Mouse (Mus musculus): Measurements from ENCODE around the gene Kif6. TPM values are rescaled to one million over a fixed set of nuclear protein-coding genes. Genes with fewer than 3 reads are reported as not detected.

Kif6 gene
- polyA plus RNA-seq, 1 experiment, result 0.04 TPM

DNA sequence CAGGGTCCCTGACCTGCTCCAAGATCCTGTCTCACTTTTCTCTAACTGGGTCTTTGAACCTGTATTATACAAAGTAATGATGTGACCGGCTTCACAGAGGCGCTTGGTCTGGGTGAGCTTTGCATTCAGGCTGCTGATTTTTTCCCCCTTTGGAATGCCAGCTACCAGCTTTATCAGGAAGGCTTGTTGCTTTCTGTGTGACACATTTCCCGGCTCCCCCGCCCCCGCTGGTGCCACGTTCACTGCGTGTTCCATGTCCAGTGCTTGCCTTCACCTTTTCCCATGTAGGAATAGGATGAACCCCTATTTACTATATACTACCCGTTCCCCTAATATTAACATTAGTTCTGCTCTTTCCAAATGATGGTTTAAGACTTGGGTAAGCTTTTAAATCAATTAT is 27.4 kb downstream of the Kif6 start:
- Histone ChIP-seq H3K27me3 (ENCODE audit: control insufficient read depth, insufficient read depth, low read length) (no peaks in the 10 kb centered on the region), H3K36me3 (ENCODE audit: control insufficient read depth, insufficient read depth, low read length) (no peaks in the 10 kb centered on the region), H3K4me1 (ENCODE audit: control insufficient read depth, insufficient read depth, insufficient read length) (no peaks in the 10 kb centered on the region), H3K4me3 (ENCODE audit: extremely low read depth, insufficient read depth, insufficient read length) (no peak overlapping the region), H3K27ac (ENCODE audit: insufficient read depth, low read length) (no peak overlapping the region)
- no peak for TF ChIP-seq CTCF (IDR thresholded peaks at IDR 0.05; ENCODE audit: extremely low read depth, insufficient read depth, insufficient read length, insufficient replicate concordance)
- TF ChIP-seq POLR2A (IDR thresholded peaks at IDR 0.05; ENCODE audit: low read depth, low read length), result no peak
- no peak for DNase-seq (ENCODE audit: low read depth in 1 of 2, low spot score in 2 of 2)
- 95% methylated on average over 8 of the region's 8 CpGs for whole genome bisulfite sequencing

DNA sequence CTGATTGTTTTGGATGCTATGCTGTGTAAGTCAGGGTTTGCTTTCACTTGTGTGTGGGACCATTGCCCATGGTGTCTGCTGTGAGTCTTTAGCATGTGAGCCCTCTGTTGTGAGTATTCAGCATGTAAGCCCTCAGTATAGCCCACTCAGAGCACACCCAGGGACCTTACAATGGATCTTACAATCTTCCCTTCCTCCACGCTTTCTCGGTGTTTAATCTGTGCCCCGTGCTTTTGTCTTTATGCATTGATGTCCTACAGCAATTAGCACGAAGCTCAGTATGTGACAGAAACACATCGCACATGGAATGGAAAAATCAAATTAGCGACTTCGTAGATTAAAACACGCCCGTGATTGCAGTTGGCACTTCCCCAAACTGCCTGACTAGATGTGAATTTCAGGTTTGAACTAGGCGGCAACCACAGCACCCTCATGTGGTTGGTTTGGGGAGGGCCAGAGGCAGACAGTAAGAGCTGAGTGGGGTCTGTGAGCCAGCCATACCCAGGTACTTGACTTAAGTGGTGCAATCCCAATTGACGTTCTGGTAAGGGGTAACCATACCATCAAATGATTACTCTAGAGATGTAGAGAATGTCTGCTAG is 28.1 kb downstream of the Kif6 start:
- Histone ChIP-seq H3K27me3 (ENCODE audit: control insufficient read depth, insufficient read depth, low read length) (no peaks in the 10 kb centered on the region), H3K4me1 (ENCODE audit: control insufficient read depth, insufficient read depth, insufficient read length) (no peaks in the 10 kb centered on the region), H3K36me3 (ENCODE audit: control insufficient read depth, insufficient read depth, low read length) (no peaks in the 10 kb centered on the region), H3K4me3 (ENCODE audit: extremely low read depth, insufficient read depth, insufficient read length) (no peak overlapping the region), H3K27ac (ENCODE audit: insufficient read depth, low read length) (no peak overlapping the region)
- no peak for DNase-seq (ENCODE audit: low read depth in 1 of 2, low spot score in 2 of 2)
- TF ChIP-seq CTCF (IDR thresholded peaks at IDR 0.05; ENCODE audit: extremely low read depth, insufficient read depth, insufficient read length, insufficient replicate concordance) (no peak), POLR2A (IDR thresholded peaks at IDR 0.05; ENCODE audit: low read depth, low read length) (no peak)
- 83% methylated on average over 11 of the region's 11 CpGs for WGBS

DNA sequence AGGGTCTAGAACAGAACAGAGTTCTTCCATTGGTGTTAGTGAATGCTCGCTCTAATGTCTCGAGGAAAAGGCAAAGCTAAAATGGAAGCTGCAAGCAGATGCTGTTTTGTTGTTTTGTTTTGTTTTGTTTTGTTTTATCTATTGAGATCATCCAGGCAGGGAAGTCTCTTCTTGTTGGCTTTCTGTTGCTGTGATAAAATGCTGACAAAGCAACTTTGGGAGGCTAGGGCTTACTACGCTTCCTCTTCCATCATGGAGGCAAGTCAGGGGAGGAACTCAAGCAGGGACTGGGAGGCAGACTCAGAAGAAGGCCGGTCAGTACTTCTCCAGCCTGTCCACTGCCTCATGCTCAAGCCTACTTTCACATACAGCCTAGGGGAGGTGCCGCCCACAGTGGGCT is 31.3 kb downstream of the Kif6 start:
- no peaks in the 10 kb centered on the region for H3K36me3 ChIP-seq (ENCODE audit: control insufficient read depth, insufficient read depth, low read length)
- WGBS, result 90% methylated on average over 5 of the region's 5 CpGs
- H3K27me3 ChIP-seq (ENCODE audit: control insufficient read depth, insufficient read depth, low read length), result no peaks in the 10 kb centered on the region
- DNase-seq (ENCODE audit: low read depth in 1 of 2, low spot score in 2 of 2), result no peak
- no peak for TF ChIP-seq POLR2A (IDR thresholded peaks at IDR 0.05; ENCODE audit: low read depth, low read length)
- TF ChIP-seq CTCF (IDR thresholded peaks at IDR 0.05; ENCODE audit: extremely low read depth, insufficient read depth, insufficient read length, insufficient replicate concordance), result no peak
- H3K4me1 ChIP-seq (ENCODE audit: control insufficient read depth, insufficient read depth, insufficient read length), result no peaks in the 10 kb centered on the region
- H3K27ac ChIP-seq (ENCODE audit: insufficient read depth, low read length), result no peak overlapping the region
- no peak overlapping the region for H3K4me3 ChIP-seq (ENCODE audit: extremely low read depth, insufficient read depth, insufficient read length)

DNA sequence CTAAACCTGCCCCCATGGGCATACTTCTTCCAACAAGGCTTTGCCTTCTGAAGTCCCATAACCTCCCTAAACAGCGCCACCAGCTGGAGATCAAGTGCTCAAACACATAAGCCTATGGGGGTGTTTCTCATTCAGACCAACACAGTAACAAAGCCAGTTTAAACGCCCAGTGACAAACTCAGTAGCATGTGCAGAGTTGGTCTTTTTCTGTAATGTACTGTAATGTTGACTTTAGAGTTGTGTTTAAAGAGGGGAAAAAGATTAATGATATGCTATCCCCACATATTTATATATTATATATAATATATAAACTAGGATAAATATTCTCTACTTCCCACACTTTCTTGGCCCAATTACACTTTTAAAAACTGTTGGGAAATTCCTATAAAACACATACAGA is 34.0 kb downstream of the Kif6 start:
- H3K27ac ChIP-seq (ENCODE audit: insufficient read depth, low read length), result no peak overlapping the region
- H3K27me3 ChIP-seq (ENCODE audit: control insufficient read depth, insufficient read depth, low read length), result no peaks in the 10 kb centered on the region
- 79% methylated on average over 2 of the region's 2 CpGs for WGBS
- TF ChIP-seq CTCF (IDR thresholded peaks at IDR 0.05; ENCODE audit: extremely low read depth, insufficient read depth, insufficient read length, insufficient replicate concordance) (no peak), POLR2A (IDR thresholded peaks at IDR 0.05; ENCODE audit: low read depth, low read length) (no peak)
- no peaks in the 10 kb centered on the region for H3K36me3 ChIP-seq (ENCODE audit: control insufficient read depth, insufficient read depth, low read length)
- no peak for DNase-seq (ENCODE audit: low read depth in 1 of 2, low spot score in 2 of 2)
- no peaks in the 10 kb centered on the region for H3K4me1 ChIP-seq (ENCODE audit: control insufficient read depth, insufficient read depth, insufficient read length)
- no peak overlapping the region for H3K4me3 ChIP-seq (ENCODE audit: extremely low read depth, insufficient read depth, insufficient read length)

DNA sequence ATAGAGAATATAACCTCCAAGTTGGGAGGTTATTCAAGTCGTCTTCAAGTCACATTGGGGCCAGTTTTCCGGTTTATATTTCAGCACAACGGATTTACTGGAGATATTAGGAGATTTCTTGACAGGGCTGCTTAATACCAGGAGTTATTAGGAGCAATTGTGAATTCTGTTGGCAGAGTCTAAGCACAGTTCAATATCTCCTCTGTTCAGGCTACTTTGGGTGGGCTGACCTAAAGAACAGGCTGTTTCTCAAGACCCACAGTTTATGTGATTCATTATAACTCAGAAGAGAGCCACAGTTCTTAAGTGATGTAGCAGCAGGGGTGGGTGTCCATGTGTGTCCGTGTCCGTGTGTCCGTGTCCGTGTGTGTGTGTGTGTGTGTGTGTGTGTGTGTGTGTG is 34.5 kb downstream of the Kif6 start:
- Histone ChIP-seq H3K4me3 (ENCODE audit: extremely low read depth, insufficient read depth, insufficient read length) (no peak overlapping the region), H3K36me3 (ENCODE audit: control insufficient read depth, insufficient read depth, low read length) (no peaks in the 10 kb centered on the region), H3K4me1 (ENCODE audit: control insufficient read depth, insufficient read depth, insufficient read length) (no peaks in the 10 kb centered on the region), H3K27ac (ENCODE audit: insufficient read depth, low read length) (no peak overlapping the region), H3K27me3 (ENCODE audit: control insufficient read depth, insufficient read depth, low read length) (no peaks in the 10 kb centered on the region)
- no peak for DNase-seq (ENCODE audit: low read depth in 1 of 2, low spot score in 2 of 2)
- WGBS, result 89% methylated on average over 7 of the region's 7 CpGs
- TF ChIP-seq CTCF (IDR thresholded peaks at IDR 0.05; ENCODE audit: extremely low read depth, insufficient read depth, insufficient read length, insufficient replicate concordance) (no peak), POLR2A (IDR thresholded peaks at IDR 0.05; ENCODE audit: low read depth, low read length) (no peak)

DNA sequence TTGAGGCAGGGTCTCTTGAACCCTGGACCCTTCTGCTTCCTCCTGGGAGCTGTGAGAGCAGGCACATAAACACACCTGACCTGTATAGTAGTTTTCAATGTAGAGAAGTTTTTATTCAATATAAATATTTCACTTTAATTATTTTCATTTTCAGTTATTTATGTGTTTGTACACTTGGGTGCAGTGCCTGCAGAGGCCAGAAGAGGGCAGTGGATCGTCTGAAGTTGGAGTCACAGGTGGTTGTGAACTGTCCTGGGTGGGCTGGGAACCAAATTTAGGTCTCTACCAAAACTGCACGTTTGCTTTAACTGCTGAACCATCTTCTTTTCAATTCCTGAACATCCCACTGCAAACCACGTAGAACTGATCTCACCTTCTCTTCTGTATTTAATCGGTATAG is 35.4 kb downstream of the Kif6 start:
- WGBS, result 80% methylated on average over 4 of the region's 4 CpGs
- no peak overlapping the region for H3K27ac ChIP-seq (ENCODE audit: insufficient read depth, low read length)
- H3K36me3 ChIP-seq (ENCODE audit: control insufficient read depth, insufficient read depth, low read length), result no peaks in the 10 kb centered on the region
- TF ChIP-seq CTCF (IDR thresholded peaks at IDR 0.05; ENCODE audit: extremely low read depth, insufficient read depth, insufficient read length, insufficient replicate concordance) (no peak), POLR2A (IDR thresholded peaks at IDR 0.05; ENCODE audit: low read depth, low read length) (no peak)
- H3K4me1 ChIP-seq (ENCODE audit: control insufficient read depth, insufficient read depth, insufficient read length), result no peaks in the 10 kb centered on the region
- DNase-seq (ENCODE audit: low read depth in 1 of 2, low spot score in 2 of 2), result no peak
- H3K4me3 ChIP-seq (ENCODE audit: extremely low read depth, insufficient read depth, insufficient read length), result no peak overlapping the region
- H3K27me3 ChIP-seq (ENCODE audit: control insufficient read depth, insufficient read depth, low read length), result no peaks in the 10 kb centered on the region

DNA sequence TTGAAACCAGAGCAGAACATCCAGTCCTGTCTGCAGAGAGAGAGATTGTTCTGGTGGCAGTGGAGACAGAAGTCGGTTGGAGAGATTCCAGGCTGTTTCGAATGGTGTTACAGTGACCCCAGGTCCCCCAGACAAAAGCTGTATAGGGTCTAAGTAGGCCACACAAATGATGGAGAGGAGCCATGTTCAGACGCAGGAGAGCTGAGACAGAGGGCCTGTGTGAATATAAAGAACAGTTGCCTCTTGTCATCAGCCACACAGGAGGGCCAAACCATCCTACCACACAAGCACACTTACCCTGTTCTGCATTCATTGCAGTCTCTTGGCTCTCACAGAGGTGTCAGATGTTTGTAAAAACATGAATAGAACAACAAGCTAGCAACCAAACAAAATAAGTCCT is 37.4 kb downstream of the Kif6 start:
- H3K36me3 ChIP-seq (ENCODE audit: control insufficient read depth, insufficient read depth, low read length), result no peaks in the 10 kb centered on the region
- no peak for TF ChIP-seq POLR2A (IDR thresholded peaks at IDR 0.05; ENCODE audit: low read depth, low read length)
- no peak for TF ChIP-seq CTCF (IDR thresholded peaks at IDR 0.05; ENCODE audit: extremely low read depth, insufficient read depth, insufficient read length, insufficient replicate concordance)
- no peak for DNase-seq (ENCODE audit: low read depth in 1 of 2, low spot score in 2 of 2)
- no peaks in the 10 kb centered on the region for H3K27me3 ChIP-seq (ENCODE audit: control insufficient read depth, insufficient read depth, low read length)
- no peaks in the 10 kb centered on the region for H3K4me1 ChIP-seq (ENCODE audit: control insufficient read depth, insufficient read depth, insufficient read length)
- no peak overlapping the region for H3K27ac ChIP-seq (ENCODE audit: insufficient read depth, low read length)
- H3K4me3 ChIP-seq (ENCODE audit: extremely low read depth, insufficient read depth, insufficient read length), result no peak overlapping the region
- 72% methylated on average over 3 of the region's 3 CpGs for WGBS

Data from spleen, adult 2 months (tissue).